ENCODE assay signal across 8 mouse cellular contexts in the genomic region with DNA sequence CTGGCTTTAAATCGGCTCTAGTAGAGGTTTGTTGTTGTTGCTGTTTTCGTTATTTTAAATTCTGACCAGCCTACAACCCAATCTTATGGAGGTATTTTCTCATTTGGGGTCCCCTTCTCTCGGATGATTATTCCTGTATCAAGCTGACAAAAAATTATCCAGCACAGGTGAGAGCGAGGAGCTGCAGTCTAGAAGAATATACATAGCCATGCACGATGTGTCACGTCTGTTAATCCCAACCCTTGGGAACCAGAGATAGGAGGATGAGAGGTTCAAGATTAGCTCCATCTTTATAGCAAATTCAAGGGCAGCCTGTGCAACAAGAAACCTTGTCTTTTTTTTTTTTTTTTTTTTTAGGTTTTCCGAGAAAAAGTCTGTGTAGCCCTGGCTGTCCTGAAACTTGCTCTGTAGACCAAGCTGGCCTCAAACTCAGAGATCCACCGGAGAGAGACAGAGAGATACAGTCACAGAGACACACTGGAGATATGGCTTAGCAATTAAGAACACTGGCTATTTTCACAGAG. TPM values are rescaled to one million over a fixed set of nuclear protein-coding genes. Genes with fewer than 3 reads are reported as not detected.
DNase-seq lines count a peak whose midpoint lies in the region; ATAC-seq and TF ChIP-seq lines count a peak whose summit lies in the region.

No protein-coding gene starts in this region.

- TF ChIP-seq EP300 in liver, postnatal 0 days (IDR thresholded peaks at IDR 0.05; ENCODE audit: low read depth): no peak

- 12% methylated on average over 8 of the region's 8 CpGs for WGBS in heart, embryonic 11.5 days (ENCODE audit: insufficient replicate concordance)
- WGBS in forebrain, embryonic 16.5 days: 13% methylated on average over 8 of the region's 8 CpGs
- 9% methylated on average over 8 of the region's 8 CpGs for WGBS in liver, postnatal 0 days (ENCODE audit: insufficient replicate concordance)

- H3K36me3 ChIP-seq in heart, embryonic 11.5 days (ENCODE audit: control insufficient read depth, insufficient read depth, low read length): no peaks in the 10 kb centered on the region; the same call in 1 of the 2 replicates
- peaks cover 4% of the 10 kb centered on the region; the same call in 1 of the 2 replicates for H3K36me3 ChIP-seq in E14TG2a.4 (ENCODE audit: insufficient read depth, low read length)
- H3K36me3 ChIP-seq in forebrain, embryonic 16.5 days (ENCODE audit: control insufficient read depth, insufficient read depth): no peaks in the 10 kb centered on the region
- H3K36me3 ChIP-seq in liver, postnatal 0 days (replicated peaks; ENCODE audit: insufficient read depth, low read length): no peaks in the 10 kb centered on the region

- H3K9me3 ChIP-seq in heart, embryonic 11.5 days (replicated peaks; ENCODE audit: control insufficient read depth, low read length): peaks cover 2% of the 10 kb centered on the region; the same call in 1 of the 2 replicates
- peaks cover 19% of the 10 kb centered on the region for H3K9me3 ChIP-seq in E14TG2a.4 (ENCODE audit: low read length)
- no peaks in the 10 kb centered on the region for H3K9me3 ChIP-seq in forebrain, embryonic 16.5 days (ENCODE audit: control insufficient read depth, low read length)
- H3K9me3 ChIP-seq in liver, postnatal 0 days (ENCODE audit: low read length): no peaks in the 10 kb centered on the region

- no peak for ATAC-seq in heart, embryonic 11.5 days (replicated peaks; ENCODE audit: insufficient number of reproducible peaks, low FRiP score, low TSS enrichment)
- peak; percentile 38 for ATAC-seq in forebrain, embryonic 16.5 days
- ATAC-seq in liver, postnatal 0 days: no peak

- H3K4me3 ChIP-seq in heart, embryonic 11.5 days (ENCODE audit: low read depth, low read length): peak overlapping the region; percentile 86
- peak overlapping the region; percentile 90 for H3K4me3 ChIP-seq in E14TG2a.4 (replicated peaks; ENCODE audit: low read length)
- H3K4me3 ChIP-seq in forebrain, embryonic 16.5 days (replicated peaks; ENCODE audit: low read length): peak overlapping the region; percentile 84
- peak overlapping the region; percentile 62 for H3K4me3 ChIP-seq in liver, postnatal 0 days (ENCODE audit: low read depth, low read length)

- no peaks in the 10 kb centered on the region for H3K4me1 ChIP-seq in heart, embryonic 11.5 days (ENCODE audit: control insufficient read depth, insufficient read depth, low read length)
- H3K4me1 ChIP-seq in E14TG2a.4 (replicated peaks; ENCODE audit: low read depth, low read length): peaks cover 32% of the 10 kb centered on the region
- peaks cover 11% of the 10 kb centered on the region for H3K4me1 ChIP-seq in forebrain, embryonic 16.5 days (replicated peaks; ENCODE audit: control insufficient read depth, insufficient read depth, low read length)
- peaks cover 9% of the 10 kb centered on the region for H3K4me1 ChIP-seq in liver, postnatal 0 days (ENCODE audit: insufficient read depth)

- no peaks in the 10 kb centered on the region for H3K27me3 ChIP-seq in heart, embryonic 11.5 days (ENCODE audit: control insufficient read depth, insufficient read depth, low read length)
- H3K27me3 ChIP-seq in E14TG2a.4 (ENCODE audit: insufficient read depth, low read length): peaks cover 4% of the 10 kb centered on the region; the same call in 1 of the 2 replicates
- no peaks in the 10 kb centered on the region for H3K27me3 ChIP-seq in forebrain, embryonic 16.5 days (replicated peaks; ENCODE audit: control insufficient read depth, insufficient read depth, low read length)
- H3K27me3 ChIP-seq in liver, postnatal 0 days (ENCODE audit: insufficient read depth, low read length): no peaks in the 10 kb centered on the region

- H3K4me2 ChIP-seq in heart, embryonic 11.5 days: peak overlapping the region; percentile 79
- H3K4me2 ChIP-seq in forebrain, embryonic 16.5 days (ENCODE audit: low read length): peak overlapping the region; percentile 64
- peak overlapping the region; percentile 85 for H3K4me2 ChIP-seq in liver, postnatal 0 days (ENCODE audit: low read depth, low read length)

- DNase-seq in heart, adult 18-20 months: no peak
- DNase-seq in liver, postnatal 0 days: no peak
- DNase-seq in retina, postnatal 1 day: no peak
- DNase-seq in layer of hippocampus, adult 11-12 months (ENCODE audit: low spot score): no peak
- DNase-seq in urinary bladder, postnatal 4 days (ENCODE audit: low spot score in 2 of 2): no peak

- TF ChIP-seq CTCF in E14TG2a.4 (conservative IDR thresholded peaks at IDR 0.05; ENCODE audit: low read length): no peak
- no peak for TF ChIP-seq CTCF in liver, postnatal 0 days (IDR thresholded peaks at IDR 0.05; ENCODE audit: low read depth)

- peak overlapping the region; percentile 97 for H3K9ac ChIP-seq in heart, embryonic 11.5 days (ENCODE audit: low read depth, low read length)
- H3K9ac ChIP-seq in forebrain, embryonic 16.5 days (replicated peaks; ENCODE audit: low read depth, low read length): peak overlapping the region; percentile 43; the same call in 1 of the 2 replicates
- peak overlapping the region; percentile 75 for H3K9ac ChIP-seq in liver, postnatal 0 days (replicated peaks)

- H3K27ac ChIP-seq in heart, embryonic 11.5 days (ENCODE audit: low read depth, low read length): no peak overlapping the region
- H3K27ac ChIP-seq in forebrain, embryonic 16.5 days (ENCODE audit: low read length): no peak overlapping the region
- no peak overlapping the region; the same call in 1 of the 2 replicates for H3K27ac ChIP-seq in liver, postnatal 0 days (ENCODE audit: low read depth)

RNA-seq across cellular contexts. Expression of gene Armh3, which starts 0.5 kb away (rescaled TPM):
- 9.6 and 11.9 TPM in 2 replicates for polyA plus RNA-seq in heart, embryonic 11.5 days (2014; fragmentation: Nextera tagmentation; extraction: Ambion mirVana)
- total RNA-seq in heart, adult 18-20 months (2021): 10 to 100 TPM; 16.2 to 17.2 TPM
- polyA plus RNA-seq in forebrain, embryonic 16.5 days (2015; fragmentation: Nextera tagmentation; extraction: Ambion mirVana): 23.8 and 25.3 TPM in 2 replicates
- 3.1 and 3.5 TPM in 2 replicates for polyA plus RNA-seq in liver, postnatal 0 days (2015; fragmentation: Nextera tagmentation; extraction: Ambion mirVana)

RNA-seq across cellular contexts. Expression of gene Hps6, which starts 4.6 kb away (rescaled TPM):
- polyA plus RNA-seq in heart, embryonic 11.5 days (2014; fragmentation: Nextera tagmentation; extraction: Ambion mirVana): 3.0 and 3.6 TPM in 2 replicates
- total RNA-seq in heart, adult 18-20 months (2021): 1 to 10 TPM; 5.0 to 5.1 TPM
- 3.4 and 3.7 TPM in 2 replicates for polyA plus RNA-seq in forebrain, embryonic 16.5 days (2015; fragmentation: Nextera tagmentation; extraction: Ambion mirVana)
- 2.0 and 2.2 TPM in 2 replicates for polyA plus RNA-seq in liver, postnatal 0 days (2015; fragmentation: Nextera tagmentation; extraction: Ambion mirVana)

RNA-seq across cellular contexts. Expression of gene Pprc1, which starts 45.9 kb away (rescaled TPM):
- polyA plus RNA-seq in heart, embryonic 11.5 days (2014; fragmentation: Nextera tagmentation; extraction: Ambion mirVana): 36.8 and 46.7 TPM in 2 replicates
- 10 to 100 TPM; 14.2 to 14.9 TPM for total RNA-seq in heart, adult 18-20 months (2021)
- 21.8 and 25.9 TPM in 2 replicates for polyA plus RNA-seq in forebrain, embryonic 16.5 days (2015; fragmentation: Nextera tagmentation; extraction: Ambion mirVana)
- polyA plus RNA-seq in liver, postnatal 0 days (2015; fragmentation: Nextera tagmentation; extraction: Ambion mirVana): 7.7 and 8.1 TPM in 2 replicates

RNA-seq across cellular contexts. Expression of gene Ldb1, which starts 46.3 kb away (rescaled TPM):
- polyA plus RNA-seq in heart, embryonic 11.5 days (2014; fragmentation: Nextera tagmentation; extraction: Ambion mirVana): 53.6 and 59.7 TPM in 2 replicates
- 10 to 100 TPM; 35.2 to 37.3 TPM for total RNA-seq in heart, adult 18-20 months (2021)
- 120 and 130 TPM in 2 replicates for polyA plus RNA-seq in forebrain, embryonic 16.5 days (2015; fragmentation: Nextera tagmentation; extraction: Ambion mirVana)
- polyA plus RNA-seq in liver, postnatal 0 days (2015; fragmentation: Nextera tagmentation; extraction: Ambion mirVana): 32.3 and 34.4 TPM in 2 replicates

Comparison
In these comparisons a context has a peak if more than half of its experiments do, and no peak if none do; other contexts are left out.
1. H3K9ac ChIP-seq: peak in every context shown above with its lines; median percentile 97 in heart, embryonic 11.5 days; 75 in liver, postnatal 0 days; 43 in forebrain, embryonic 16.5 days.